Mouse (Mus musculus): Measurements from ENCODE around the gene Dnmbp.

DNA sequence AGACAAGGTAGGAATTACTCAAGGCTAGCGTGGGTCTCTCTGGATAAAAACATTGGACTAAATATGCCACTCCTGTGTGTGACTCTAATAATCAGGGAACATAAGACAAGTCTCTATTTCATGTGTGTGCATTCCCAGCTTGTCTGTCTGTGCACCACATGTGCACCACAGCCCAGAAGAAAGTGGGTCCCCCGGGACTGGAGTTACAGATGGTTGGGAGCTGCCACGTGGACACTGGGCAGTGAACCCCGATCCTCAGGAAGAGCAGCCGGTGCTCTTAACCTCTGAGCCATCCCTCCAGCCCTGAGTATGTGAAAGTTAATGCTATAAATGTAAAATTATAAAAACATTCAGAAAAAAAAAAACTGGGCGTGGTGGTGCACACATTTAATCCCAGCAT lies 22.2 kb downstream of the Dnmbp start:
- no peak for TF ChIP-seq CTCF (IDR thresholded peaks at IDR 0.05; ENCODE audit: low read depth)
- TF ChIP-seq EP300 (IDR thresholded peaks at IDR 0.05; ENCODE audit: low read depth), result no peak

All from liver, postnatal 0 days (tissue).